Mouse (Mus musculus): ENCODE data around the gene Etnk2. TPM values are rescaled to one million over a fixed set of nuclear protein-coding genes. Genes with fewer than 3 reads are reported as not detected.

Etnk2 gene
- polyA plus RNA-seq, 1 experiment from 2014 or later, result 21.9 TPM

- H3K27me3 ChIP-seq (replicated peaks), result no peaks in the 10 kb centered on the region
- WGBS, result 58% methylated on average over 15 of the region's 15 CpGs
- no peak overlapping the region for H3K4me2 ChIP-seq
- peaks cover 14% of the 10 kb centered on the region for H3K4me1 ChIP-seq
- H3K4me3 ChIP-seq, result no peak overlapping the region
- no peak for ATAC-seq (replicated peaks)
- no peak overlapping the region for H3K9ac ChIP-seq
- H3K27ac ChIP-seq, result no peak overlapping the region
- no peaks in the 10 kb centered on the region for H3K9me3 ChIP-seq
- H3K36me3 ChIP-seq (replicated peaks), result no peaks in the 10 kb centered on the region
These were observed 7.5 kb upstream of the Etnk2 start for GRCm38 (mm10) chr1:133355912-133356311.

GRCm38 (mm10) chr1:133356330-133356729 lies 7.0 kb upstream of the Etnk2 start:
- H3K27ac ChIP-seq, result no peak overlapping the region
- no peaks in the 10 kb centered on the region for H3K27me3 ChIP-seq (replicated peaks)
- peaks cover 12% of the 10 kb centered on the region for H3K4me1 ChIP-seq
- 65% methylated on average over 8 of the region's 8 CpGs for WGBS
- H3K9ac ChIP-seq, result no peak overlapping the region
- H3K36me3 ChIP-seq (replicated peaks), result no peaks in the 10 kb centered on the region
- no peak overlapping the region for H3K4me3 ChIP-seq
- no peak overlapping the region for H3K4me2 ChIP-seq
- ATAC-seq (replicated peaks), result no peak
- H3K9me3 ChIP-seq, result no peaks in the 10 kb centered on the region

GRCm38 (mm10) chr1:133361006-133361405 lies 2.4 kb upstream of the Etnk2 start:
- 95% methylated on average over 6 of the region's 6 CpGs for WGBS
- Histone ChIP-seq H3K36me3 (replicated peaks) (no peaks in the 10 kb centered on the region), H3K27me3 (replicated peaks) (peaks cover 18% of the 10 kb centered on the region)

DNA sequence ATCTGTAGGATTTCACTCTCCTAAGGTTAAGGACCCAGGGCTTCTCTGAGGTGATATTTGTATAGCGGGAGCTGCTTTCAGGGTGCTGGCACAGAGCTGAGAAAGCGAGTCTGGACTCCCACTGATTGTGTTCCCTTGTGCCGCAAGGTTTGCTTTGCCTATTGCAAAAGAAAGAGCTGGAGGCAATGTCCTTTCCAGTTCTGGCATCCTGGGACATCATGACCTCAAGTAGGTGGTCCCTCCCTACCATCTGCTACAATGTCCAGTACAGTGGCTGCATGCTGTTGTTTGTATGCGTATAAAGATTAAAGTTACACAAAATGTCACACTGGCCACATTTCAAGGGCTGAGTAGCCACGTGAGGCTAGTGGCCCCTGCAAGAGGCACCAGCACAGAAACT lies 1.3 kb upstream of the Etnk2 start:
- no peak for ATAC-seq (replicated peaks)
- no peaks in the 10 kb centered on the region for H3K36me3 ChIP-seq (replicated peaks)
- no peak overlapping the region for H3K27ac ChIP-seq
- 91% methylated on average over 5 of the region's 5 CpGs for WGBS
- no peak overlapping the region for H3K4me2 ChIP-seq
- peaks cover 12% of the 10 kb centered on the region for H3K4me1 ChIP-seq
- H3K9me3 ChIP-seq, result no peaks in the 10 kb centered on the region
- H3K9ac ChIP-seq, result no peak overlapping the region
- no peak overlapping the region for H3K4me3 ChIP-seq
- H3K27me3 ChIP-seq (replicated peaks), result peaks cover 21% of the 10 kb centered on the region

More at GRCm38 (mm10) chr1:133361006-133361405, 2.4 kb upstream of the Etnk2 start:
- no peak overlapping the region for H3K4me2 ChIP-seq
- no peak for ATAC-seq (replicated peaks)
- no peak overlapping the region for H3K9ac ChIP-seq
- no peak overlapping the region for H3K4me3 ChIP-seq
- H3K27ac ChIP-seq, result no peak overlapping the region
- no peaks in the 10 kb centered on the region for H3K9me3 ChIP-seq
- H3K4me1 ChIP-seq, result peaks cover 12% of the 10 kb centered on the region

GRCm38 (mm10) chr1:133364022-133364630 lies 754 bp downstream of the Etnk2 start:
- H3K4me1 ChIP-seq, result peaks cover 24% of the 10 kb centered on the region
- H3K4me2 ChIP-seq, result peak overlapping the region; percentile 88
- H3K36me3 ChIP-seq (replicated peaks), result no peaks in the 10 kb centered on the region
- H3K9ac ChIP-seq, result peak overlapping the region; percentile 66
- H3K27me3 ChIP-seq (replicated peaks), result peaks cover 21% of the 10 kb centered on the region
- H3K9me3 ChIP-seq, result no peaks in the 10 kb centered on the region
- peak overlapping the region; percentile 55 for H3K27ac ChIP-seq
- WGBS, result 2% methylated on average over 27 of the region's 27 CpGs
- peak overlapping the region; percentile 70 for H3K4me3 ChIP-seq
- peak; percentile 44 for ATAC-seq (replicated peaks)

DNA sequence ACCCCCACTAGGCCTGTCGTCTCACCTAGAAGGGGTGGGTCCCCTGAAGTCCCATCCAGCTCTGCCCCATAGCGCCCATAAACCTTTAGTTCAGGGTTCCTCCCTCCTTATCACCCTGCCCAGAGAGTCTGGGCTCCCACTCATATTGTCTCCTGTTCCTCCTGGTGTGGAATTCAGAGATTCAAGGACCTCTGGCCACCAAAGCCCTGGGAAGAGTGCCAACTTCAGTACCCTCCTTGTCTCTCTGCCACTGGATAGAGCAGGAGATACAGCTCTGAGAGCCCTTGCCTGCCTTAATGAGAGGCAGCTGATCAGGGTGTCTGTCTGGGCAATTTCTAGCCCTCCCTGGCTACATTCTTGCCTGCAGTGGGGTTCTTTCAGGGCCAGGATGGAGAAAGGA lies 1.5 kb downstream of the Etnk2 start:
- H3K27me3 ChIP-seq (replicated peaks), result peaks cover 21% of the 10 kb centered on the region
- H3K36me3 ChIP-seq (replicated peaks), result no peaks in the 10 kb centered on the region
- no peak overlapping the region for H3K27ac ChIP-seq
- no peaks in the 10 kb centered on the region for H3K9me3 ChIP-seq
- peaks cover 24% of the 10 kb centered on the region for H3K4me1 ChIP-seq
- WGBS, result 47% methylated on average over 2 of the region's 2 CpGs
- ATAC-seq (replicated peaks), result no peak
- peak overlapping the region; percentile 88 for H3K4me2 ChIP-seq
- H3K4me3 ChIP-seq, result no peak overlapping the region
- no peak overlapping the region for H3K9ac ChIP-seq

DNA sequence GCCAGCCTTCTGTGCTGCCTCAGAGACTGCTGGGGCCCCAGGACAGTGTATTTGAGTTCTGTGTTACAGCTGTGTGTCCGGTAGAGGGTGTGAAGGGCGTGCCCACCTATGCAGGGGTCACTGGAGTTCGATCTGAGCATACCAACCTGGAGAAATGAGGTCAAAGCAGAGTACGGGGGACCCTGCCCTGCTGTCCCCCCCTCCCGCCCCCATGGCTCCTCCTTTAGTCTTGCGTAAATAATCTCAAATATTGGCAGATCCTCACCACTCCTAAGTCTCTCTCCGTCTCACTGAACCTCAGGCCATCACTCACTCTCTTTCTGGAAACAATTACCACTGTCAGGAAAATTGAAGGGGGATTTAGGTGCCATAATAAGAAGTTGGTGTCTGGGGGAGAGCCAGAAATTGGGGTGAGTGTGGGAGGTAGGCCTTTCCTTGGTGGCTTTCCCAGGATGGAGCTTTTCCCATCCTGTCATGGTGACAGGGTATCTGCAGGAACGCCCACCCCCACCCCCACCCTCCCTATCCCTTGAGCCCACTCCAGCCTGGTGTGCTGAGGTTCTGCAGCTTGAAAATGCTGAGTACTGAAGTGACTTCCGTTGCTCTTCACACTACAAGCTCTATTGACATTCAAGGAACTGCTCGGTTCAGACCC lies 3.7 kb downstream of the Etnk2 start:
- H3K4me1 ChIP-seq, result peaks cover 24% of the 10 kb centered on the region
- no peak overlapping the region for H3K4me3 ChIP-seq
- H3K9ac ChIP-seq, result no peak overlapping the region
- no peaks in the 10 kb centered on the region for H3K36me3 ChIP-seq (replicated peaks)
- H3K9me3 ChIP-seq, result no peaks in the 10 kb centered on the region
- H3K27me3 ChIP-seq (replicated peaks), result peaks cover 21% of the 10 kb centered on the region
- H3K27ac ChIP-seq, result no peak overlapping the region
- H3K4me2 ChIP-seq, result no peak overlapping the region
- no peak for ATAC-seq (replicated peaks)
- 56% methylated on average over 10 of the region's 10 CpGs for WGBS

- ATAC-seq (replicated peaks), result no peak
- WGBS, result 6% methylated on average over 11 of the region's 11 CpGs
- Histone ChIP-seq H3K4me1 (peaks cover 24% of the 10 kb centered on the region), H3K4me3 (no peak overlapping the region), H3K4me2 (no peak overlapping the region), H3K9ac (0 out of 2 replicates have a peak overlapping the region, but pooled peaks have one; percentile 18), H3K27ac (no peak overlapping the region), H3K27me3 (replicated peaks) (peaks cover 21% of the 10 kb centered on the region), H3K36me3 (replicated peaks) (no peaks in the 10 kb centered on the region), H3K9me3 (no peaks in the 10 kb centered on the region)
These were observed 4.5 kb downstream of the Etnk2 start for GRCm38 (mm10) chr1:133367606-133368488.

GRCm38 (mm10) chr1:133368644-133369043 lies 5.3 kb downstream of the Etnk2 start:
- Histone ChIP-seq H3K9me3 (no peaks in the 10 kb centered on the region), H3K9ac (no peak overlapping the region), H3K36me3 (replicated peaks) (no peaks in the 10 kb centered on the region), H3K4me3 (no peak overlapping the region), H3K4me1 (peaks cover 24% of the 10 kb centered on the region), H3K27ac (no peak overlapping the region), H3K4me2 (no peak overlapping the region), H3K27me3 (replicated peaks) (peaks cover 21% of the 10 kb centered on the region)
- ATAC-seq (replicated peaks), result no peak
- 64% methylated on average over 10 of the region's 10 CpGs for WGBS

DNA sequence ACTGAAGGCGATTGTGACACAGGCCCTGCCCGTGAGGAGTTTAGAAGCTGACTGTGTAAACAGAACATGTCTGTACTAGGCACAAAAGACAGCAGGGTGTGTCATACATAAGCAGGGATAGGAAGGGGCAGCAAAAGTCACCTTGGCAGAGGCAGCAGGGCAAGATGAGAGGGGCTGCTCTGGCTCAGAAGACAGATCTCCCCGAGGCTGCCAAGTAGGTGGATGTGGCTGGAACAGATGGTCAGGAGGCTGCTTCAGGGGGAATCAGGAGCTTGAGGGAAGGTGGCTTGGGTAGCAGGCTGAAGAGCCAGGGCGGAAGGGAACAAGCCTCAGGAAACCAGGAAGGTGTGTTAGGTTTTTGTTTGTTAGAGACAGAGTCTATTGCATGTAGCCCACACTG lies 7.0 kb downstream of the Etnk2 start:
- no peak overlapping the region for H3K4me2 ChIP-seq
- no peak for ATAC-seq (replicated peaks)
- WGBS, result 82% methylated on average over 4 of the region's 4 CpGs

DNA sequence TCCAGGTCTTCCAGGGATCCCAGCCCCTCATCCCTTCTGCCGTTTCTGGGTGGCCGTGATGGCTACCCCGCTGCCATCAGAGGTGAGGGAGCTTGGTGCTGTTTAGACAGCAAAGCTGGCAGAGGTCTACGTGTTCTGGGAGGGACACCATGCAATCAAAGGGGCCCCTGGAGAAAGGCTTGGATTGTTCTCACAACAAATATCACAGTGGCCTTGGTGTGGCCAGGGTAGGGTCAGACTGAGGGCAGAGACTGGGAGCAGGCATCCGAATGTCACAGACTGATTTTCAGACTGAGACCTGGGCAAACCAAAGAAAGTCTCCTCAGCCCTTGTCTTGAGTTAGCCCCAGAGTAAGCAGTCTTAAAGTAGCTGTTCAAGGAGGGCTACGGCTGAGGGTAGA lies 8.1 kb downstream of the Etnk2 start:
- no peaks in the 10 kb centered on the region for H3K9me3 ChIP-seq
- no peak overlapping the region for H3K4me2 ChIP-seq
- H3K36me3 ChIP-seq (replicated peaks), result no peaks in the 10 kb centered on the region
- no peak for ATAC-seq (replicated peaks)
- H3K9ac ChIP-seq, result no peak overlapping the region
- 0 out of 2 replicates have a peak, but pooled peaks cover 3% of the 10 kb centered on the region for H3K27me3 ChIP-seq (replicated peaks)
- WGBS, result 93% methylated on average over 6 of the region's 6 CpGs
- peaks cover 12% of the 10 kb centered on the region for H3K4me1 ChIP-seq
- H3K27ac ChIP-seq, result no peak overlapping the region
- no peak overlapping the region for H3K4me3 ChIP-seq

More for the DNA sequence above, 7.0 kb downstream of the Etnk2 start:
- Histone ChIP-seq H3K9me3 (no peaks in the 10 kb centered on the region), H3K4me3 (no peak overlapping the region), H3K9ac (no peak overlapping the region), H3K27ac (no peak overlapping the region), H3K36me3 (replicated peaks) (no peaks in the 10 kb centered on the region), H3K4me1 (peaks cover 12% of the 10 kb centered on the region), H3K27me3 (replicated peaks) (peaks cover 9% of the 10 kb centered on the region; the same call in 1 of the 2 replicates)

GRCm38 (mm10) chr1:133372113-133372512 lies 8.7 kb downstream of the Etnk2 start:
- Histone ChIP-seq H3K4me2 (no peak overlapping the region), H3K36me3 (replicated peaks) (no peaks in the 10 kb centered on the region), H3K4me1 (peaks cover 12% of the 10 kb centered on the region), H3K4me3 (no peak overlapping the region), H3K27me3 (replicated peaks) (no peaks in the 10 kb centered on the region), H3K9ac (no peak overlapping the region), H3K9me3 (no peaks in the 10 kb centered on the region), H3K27ac (no peak overlapping the region)
- WGBS, result 70% methylated on average over 8 of the region's 8 CpGs
- no peak for ATAC-seq (replicated peaks)
